Mouse (Mus musculus) lung, embryonic 14.5 days (tissue): ENCODE measurements at regions not wholly inside any gene's neighbourhood (a gene's known extent, or its start where the extent isn't known, plus 50 kb on each side); places are given as distances from the start of the nearest gene placed in this dataset.
A peak's percentile ranks its signal among the peaks of the same experiment; 100 is the strongest.

Source experiments
- ATAC-seq: fragments of 200-750 bp; cut with Nextera tagmentation; 2 replicates; pipeline ENCODE4 v1.8.0; 2017; ENCODE audit warnings: mild to moderate bottlenecking, moderate TSS enrichment, moderate library complexity; ENCODE audit not compliant: insufficient read depth
- DNase-seq: peaks from one replicate; pipeline ENCODE4 v3.0.0-alpha.2; 2015
- H3K27ac ChIP-seq: fragments of 300-500 bp; sonication (generic); 2 replicates; pipeline ENCODE4 v1.5.1; 2014; ENCODE audit warnings: low read depth, mild to moderate bottlenecking, moderate library complexity
- H3K27me3 ChIP-seq: fragments of 300-500 bp; sonication (generic); 2 replicates; pipeline ENCODE4 v1.6.1; 2014; ENCODE audit warnings: low read length, control low read depth; ENCODE audit not compliant: insufficient read depth
- H3K36me3 ChIP-seq: fragments of 300-500 bp; sonication (generic); 2 replicates; pipeline ENCODE4 v1.6.1; 2014; ENCODE audit warnings: control low read depth; ENCODE audit not compliant: insufficient read depth
- H3K4me1 ChIP-seq: fragments of 300-500 bp; sonication (generic); 2 replicates; pipeline ENCODE4 v1.6.1; 2014; ENCODE audit warnings: antibody characterized with exemption, control low read depth; ENCODE audit not compliant: insufficient read depth
- H3K4me2 ChIP-seq: fragments of 300-500 bp; sonication (generic); 2 replicates; pipeline ENCODE4 v1.6.1; 2014; ENCODE audit warnings: mild to moderate bottlenecking
- H3K4me3 ChIP-seq: fragments of 300-500 bp; sonication (generic); 2 replicates; pipeline ENCODE4 v1.5.1; 2014; ENCODE audit warnings: low read depth, low read length
- H3K9ac ChIP-seq: fragments of 300-500 bp; sonication (generic); 2 replicates; pipeline ENCODE4 v1.6.1; 2014
- H3K9me3 ChIP-seq: fragments of 300-500 bp; sonication (generic); 2 replicates; pipeline ENCODE4 v1.6.1; 2016; ENCODE audit warnings: low read depth, low read length, control low read depth
- CTCF ChIP-seq: IDR thresholded peaks from 2 replicates; pipeline ENCODE4 v1.5.1; 2016; ENCODE audit warnings: antibody characterized with exemption, low read depth
- WGBS: fragments of 180-500 bp; shearing (Covaris S2); extraction: QIAGEN DNeasy Blood & Tissue Kit; methylation state at CpG from one replicate; pipeline ENCODE4 v1.1.7; 2014; 5-methylcytosine and 5-hydroxymethylcytosine counted together

- DNase-seq (no peak), ATAC-seq (no peak)
- Histone ChIP-seq H3K4me3 (no peak overlapping the region), H3K9me3 (no peaks in the 10 kb centered on the region), H3K4me1 (peaks cover under 1% of the 10 kb centered on the region; the same call in 1 of the 2 replicates), H3K27me3 (no peaks in the 10 kb centered on the region), H3K4me2 (no peak overlapping the region), H3K36me3 (no peaks in the 10 kb centered on the region), H3K27ac (no peak overlapping the region), H3K9ac (no peak overlapping the region)
- WGBS: 47% methylated on average over 10 of the region's 10 CpGs
- TF ChIP-seq CTCF: no peak
Observed at GRCm38 (mm10) chr4:32161871-32162656, 76.5 kb upstream of the Bach2 start.

DNA sequence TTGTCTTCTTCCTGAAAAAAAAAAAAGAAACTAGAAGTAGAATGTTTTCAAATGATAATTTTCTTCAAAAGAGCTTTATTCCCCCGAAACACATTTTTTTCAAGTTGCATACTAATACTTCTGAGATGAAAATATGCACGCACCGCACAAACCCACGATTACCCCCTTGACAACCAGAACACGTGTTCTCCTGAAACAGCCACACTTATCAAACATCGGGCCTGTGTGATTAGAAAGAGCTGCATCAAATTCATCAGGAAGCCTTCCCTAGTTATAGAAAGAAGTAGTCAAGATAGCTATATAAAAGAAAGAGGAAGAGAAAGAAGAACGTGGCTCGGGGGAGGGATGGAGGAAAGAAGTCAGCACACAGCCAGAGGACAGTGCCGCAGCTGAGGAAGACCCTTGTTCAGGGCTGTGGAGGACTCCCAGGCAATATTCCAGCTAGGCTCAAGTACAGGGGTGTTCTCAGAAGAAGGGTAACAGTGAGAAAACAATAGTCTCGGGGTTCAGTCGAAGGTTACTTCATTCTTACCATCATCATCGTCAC is 75.8 kb upstream of the Bach2 start:
- Histone ChIP-seq H3K36me3 (no peaks in the 10 kb centered on the region), H3K27me3 (no peaks in the 10 kb centered on the region), H3K4me1 (no peaks in the 10 kb centered on the region; the same call in 1 of the 2 replicates), H3K9me3 (no peaks in the 10 kb centered on the region), H3K27ac (no peak overlapping the region), H3K9ac (no peak overlapping the region), H3K4me3 (no peak overlapping the region), H3K4me2 (no peak overlapping the region)
- DNase-seq: no peak
- 80% methylated on average over 12 of the region's 12 CpGs for WGBS
- no peak for TF ChIP-seq CTCF
- no peak for ATAC-seq

DNA sequence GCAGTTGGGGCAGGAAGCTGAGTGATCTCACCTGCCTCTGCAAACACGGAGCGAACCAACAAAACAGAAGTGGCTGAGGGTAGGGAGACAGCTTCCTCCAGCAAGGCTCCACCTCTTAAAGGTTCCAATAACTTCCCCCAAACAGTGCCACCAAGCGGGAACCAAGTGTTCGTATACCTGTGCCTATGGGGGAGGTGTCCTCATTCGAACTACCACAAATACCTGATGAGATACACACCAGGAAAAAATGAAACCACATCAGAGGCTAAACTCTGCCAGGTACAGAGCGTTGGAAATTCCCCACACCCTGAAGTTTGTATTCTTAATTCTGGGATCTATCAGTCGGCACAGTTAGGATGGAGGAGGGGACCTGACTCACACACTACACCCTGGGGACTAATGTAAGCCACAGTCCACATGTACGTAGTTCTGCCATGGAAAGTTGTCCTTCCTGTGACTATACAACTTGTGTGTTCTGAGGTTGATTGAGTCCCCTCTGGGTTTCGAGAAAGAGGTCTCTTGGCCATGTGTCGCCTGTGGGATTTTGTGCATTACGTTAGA is 74.4 kb upstream of the Bach2 start:
- H3K4me3 ChIP-seq: no peak overlapping the region
- no peak for TF ChIP-seq CTCF
- no peaks in the 10 kb centered on the region for H3K36me3 ChIP-seq
- no peak overlapping the region for H3K27ac ChIP-seq
- 85% methylated on average over 11 of the region's 11 CpGs for WGBS
- H3K9ac ChIP-seq: no peak overlapping the region
- no peak for DNase-seq
- no peaks in the 10 kb centered on the region for H3K27me3 ChIP-seq
- no peaks in the 10 kb centered on the region; the same call in 1 of the 2 replicates for H3K4me1 ChIP-seq
- no peaks in the 10 kb centered on the region for H3K9me3 ChIP-seq
- H3K4me2 ChIP-seq: no peak overlapping the region
- no peak for ATAC-seq

GRCm38 (mm10) chr4:32164736-32165241 is 73.8 kb upstream of the Bach2 start:
- TF ChIP-seq CTCF: no peak
- Histone ChIP-seq H3K9ac (no peak overlapping the region), H3K27ac (no peak overlapping the region), H3K4me2 (no peak overlapping the region), H3K9me3 (no peaks in the 10 kb centered on the region), H3K27me3 (no peaks in the 10 kb centered on the region), H3K4me3 (no peak overlapping the region), H3K36me3 (no peaks in the 10 kb centered on the region), H3K4me1 (no peaks in the 10 kb centered on the region; the same call in 1 of the 2 replicates)
- DNase-seq (no peak), ATAC-seq (no peak)
- WGBS: 59% methylated on average over 11 of the region's 11 CpGs

DNA sequence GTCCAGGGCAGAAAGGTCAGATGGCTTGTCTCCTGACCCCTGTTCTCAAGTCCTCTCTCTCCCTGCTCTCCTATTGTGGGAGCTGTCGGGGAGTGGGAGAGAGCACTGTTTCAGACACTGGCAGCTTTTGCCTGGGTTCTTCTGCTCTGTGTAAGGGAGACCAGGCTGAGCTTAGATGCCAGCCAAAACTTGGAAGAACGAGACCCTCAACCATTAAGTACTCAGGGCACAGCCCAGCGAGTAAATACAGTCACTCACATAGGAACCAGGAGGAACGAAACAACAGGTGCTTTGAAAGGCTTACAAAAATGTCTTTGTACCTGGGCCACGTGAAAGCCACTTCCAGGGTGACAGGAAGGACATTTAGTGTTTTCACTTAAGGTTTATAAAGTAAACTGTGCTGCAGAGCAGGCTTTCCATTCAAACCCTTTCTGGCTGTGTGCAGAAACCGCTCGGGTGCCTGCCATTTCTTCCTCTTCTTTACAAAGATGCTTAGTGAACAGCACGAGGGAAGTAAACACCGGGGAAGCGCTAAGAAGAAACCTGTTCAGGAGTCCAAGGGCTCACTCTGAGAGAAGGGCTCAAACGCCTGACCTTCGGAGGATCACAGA is 72.6 kb upstream of the Bach2 start:
- H3K27ac ChIP-seq: peak overlapping the region; percentile 74
- 42% methylated on average over 12 of the region's 12 CpGs for WGBS
- H3K27me3 ChIP-seq: no peaks in the 10 kb centered on the region
- H3K4me1 ChIP-seq: no peaks in the 10 kb centered on the region; the same call in 1 of the 2 replicates
- no peak for TF ChIP-seq CTCF
- no peak overlapping the region for H3K4me3 ChIP-seq
- no peaks in the 10 kb centered on the region for H3K36me3 ChIP-seq
- H3K9me3 ChIP-seq: no peaks in the 10 kb centered on the region
- H3K9ac ChIP-seq: no peak overlapping the region
- ATAC-seq (peak; percentile 57; the same call in 1 of the 2 replicates), DNase-seq (peak; percentile 27)
- no peak overlapping the region for H3K4me2 ChIP-seq

GRCm38 (mm10) chr4:32167151-32167550 is 71.5 kb upstream of the Bach2 start:
- ATAC-seq: no peak
- H3K27ac ChIP-seq: no peak overlapping the region
- TF ChIP-seq CTCF: no peak

DNA sequence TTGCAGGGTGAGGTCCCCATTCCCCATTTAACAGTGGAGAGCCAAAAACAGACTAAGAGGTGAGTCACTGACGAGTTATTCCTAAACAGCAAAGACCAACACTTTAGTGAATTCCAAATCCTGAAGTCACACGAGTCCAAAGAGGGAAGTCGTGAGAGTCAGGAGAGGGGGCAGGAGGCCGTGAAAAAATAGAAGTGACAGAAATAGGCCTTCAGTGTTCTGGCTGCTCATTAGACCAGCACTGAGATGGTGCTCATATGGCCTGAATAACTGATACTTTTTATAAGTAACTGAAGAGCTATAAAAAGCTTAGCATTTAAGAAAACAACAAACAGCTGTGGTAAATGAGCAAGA is 68.5 kb upstream of the Bach2 start:
- 15% methylated on average over 4 of the region's 4 CpGs for WGBS
- no peak for TF ChIP-seq CTCF
- Histone ChIP-seq H3K27ac (no peak overlapping the region), H3K36me3 (no peaks in the 10 kb centered on the region), H3K4me2 (no peak overlapping the region), H3K27me3 (no peaks in the 10 kb centered on the region), H3K9ac (no peak overlapping the region), H3K4me1 (no peaks in the 10 kb centered on the region), H3K9me3 (no peaks in the 10 kb centered on the region), H3K4me3 (no peak overlapping the region)
- peak; percentile 21 for DNase-seq
- no peak for ATAC-seq

More at GRCm38 (mm10) chr4:32167151-32167550, 71.5 kb upstream of the Bach2 start:
- H3K4me2 ChIP-seq: no peak overlapping the region
- no peaks in the 10 kb centered on the region for H3K9me3 ChIP-seq
- H3K36me3 ChIP-seq: no peaks in the 10 kb centered on the region
- H3K4me1 ChIP-seq: no peaks in the 10 kb centered on the region
- WGBS: 71% methylated on average over 11 of the region's 11 CpGs
- H3K9ac ChIP-seq: no peak overlapping the region
- no peaks in the 10 kb centered on the region for H3K27me3 ChIP-seq
- no peak overlapping the region for H3K4me3 ChIP-seq
- no peak for DNase-seq
